Mouse (Mus musculus): ENCODE measurements at regions not wholly inside any gene's neighbourhood (a gene's known extent, or its start where the extent isn't known, plus 50 kb on each side); places are given as distances from the start of the nearest gene placed in this dataset.

DNA sequence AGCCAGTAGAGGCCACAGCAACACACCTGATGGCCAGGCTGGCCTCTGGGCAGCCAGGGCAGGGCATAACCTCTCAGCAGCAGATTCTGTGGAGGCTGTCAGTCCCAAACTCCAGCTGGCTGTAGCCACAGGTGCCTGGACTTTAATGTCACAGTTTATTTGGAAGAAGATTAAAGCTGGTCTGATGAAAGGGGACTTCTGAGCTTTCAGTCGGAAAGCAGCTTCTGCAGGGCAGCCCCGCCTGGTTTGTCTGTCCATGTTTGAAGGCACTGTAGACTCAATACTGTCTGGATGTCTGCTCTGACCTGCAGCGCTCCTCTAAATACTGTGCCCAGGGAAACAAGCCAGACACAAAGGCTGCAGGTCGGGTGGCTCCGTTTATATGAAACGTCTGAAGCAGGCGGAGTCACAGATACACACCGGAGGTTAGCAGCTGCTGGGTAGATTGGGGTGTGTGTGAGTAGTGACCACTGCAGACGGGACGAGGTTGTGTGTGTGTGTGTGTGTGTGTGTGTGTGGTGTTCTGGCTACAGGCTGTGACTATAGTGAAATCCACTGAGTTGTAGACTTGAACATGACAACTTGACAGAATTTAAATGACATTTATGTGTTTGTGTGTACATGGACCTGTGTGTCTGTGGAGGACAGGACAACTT, 58.5 kb upstream of the Slc25a33 start:
- TF ChIP-seq USF1 (IDR thresholded peaks at IDR 0.05; ENCODE audit: low read depth) (no peak), CTCF (IDR thresholded peaks at IDR 0.05; ENCODE audit: control insufficient read depth, insufficient read depth, insufficient read length) (no peak), MAX (IDR thresholded peaks at IDR 0.05) (no peak), CEBPB (IDR thresholded peaks at IDR 0.05; ENCODE audit: low read depth) (no peak), MYOD1 (IDR thresholded peaks at IDR 0.05; ENCODE audit: control insufficient read depth, insufficient read length, low read depth) (no peak)

All from C2C12 (cell line).